17 mouse cellular contexts compared by ENCODE assay signal in the genomic region with DNA sequence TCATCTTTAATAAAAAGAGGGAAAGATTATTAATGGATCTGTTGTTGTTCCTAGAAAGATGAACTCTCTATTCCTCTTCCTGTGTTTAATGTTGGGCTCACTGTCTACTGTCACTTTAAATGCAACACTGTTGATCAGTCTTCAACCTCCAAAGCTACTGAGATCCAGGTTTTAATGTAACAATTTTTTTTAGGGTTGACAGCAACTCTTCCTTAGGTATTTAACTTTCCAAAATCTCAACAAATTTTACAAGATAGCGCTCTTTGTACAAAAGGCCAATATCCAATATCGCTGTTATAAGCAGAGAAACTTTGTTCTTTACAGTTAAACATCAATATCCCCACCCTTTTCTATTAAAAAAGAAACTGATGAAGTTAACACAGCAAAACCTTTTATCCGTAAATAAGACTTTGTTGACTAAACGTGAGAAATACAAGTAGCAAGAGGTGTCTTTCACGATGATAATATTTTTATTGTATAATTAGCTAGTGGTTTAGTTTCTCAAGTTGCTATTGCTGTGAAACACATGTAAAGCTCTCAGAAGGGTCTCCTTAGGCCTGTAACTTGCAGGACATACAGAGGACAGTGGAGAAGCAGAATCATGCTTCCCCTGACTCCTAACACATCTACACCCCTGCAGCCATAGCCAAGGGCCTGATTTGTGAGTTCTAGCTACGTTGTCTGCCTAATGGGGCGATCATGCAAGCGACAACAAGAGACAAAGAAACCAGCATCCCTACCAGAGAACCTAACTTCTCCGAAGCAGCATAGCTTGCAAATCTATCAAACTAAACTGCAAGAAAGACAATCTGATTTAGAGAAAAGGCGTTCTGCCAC. TPM values are rescaled to one million over a fixed set of nuclear protein-coding genes. Genes with fewer than 3 reads are reported as not detected.
A peak's percentile ranks its signal among the peaks of the same experiment; 100 is the strongest.
DNase-seq lines count a peak whose midpoint lies in the region; ATAC-seq and TF ChIP-seq lines count a peak whose summit lies in the region.
"Had no signal": no experiment of that assay in that cellular context is flagged by ENCODE, and none has a peak within 500 bp of the region (broad histone marks: within the 10 kb centered on the region; RNA-seq: fewer than 3 reads in every experiment).

No protein-coding gene starts in this region.

- DNase-seq in cerebellum, adult 2 months, result peak; percentile 39 to 56
- no peak for DNase-seq in cerebellum, adult 9-11 months
- peak; percentile 12 for DNase-seq in embryonic facial prominence, embryonic 14.5 days (ENCODE audit: low spot score)
- no peak for DNase-seq in frontal cortex, postnatal 10 days (ENCODE audit: low spot score in 2 of 2)
- DNase-seq in layer of hippocampus, adult 2 months (ENCODE audit: low spot score in 2 of 2), result no peak
- DNase-seq in gastrocnemius, postnatal 36 days, result no peak
- DNase-seq: layer of hippocampus, adult 9-11 months; thymus, adult 18-20 months had no signal

- TF ChIP-seq POLR2A in cerebellum, adult 2 months (IDR thresholded peaks at IDR 0.05; ENCODE audit: borderline replicate concordance, insufficient read depth, low read length), result no peak

- no peak for TF ChIP-seq CTCF in cerebellum, adult 2 months (IDR thresholded peaks at IDR 0.05; ENCODE audit: borderline replicate concordance, insufficient read depth, low read depth, low read length)
- no peak for TF ChIP-seq CTCF in layer of hippocampus, adult 2 months (conservative IDR thresholded peaks at IDR 0.05)

- intact Hi-C loops in gastrocnemius, postnatal 36 days (cut with DNase I), result no loop called here

- no peaks in the 10 kb centered on the region for H3K27me3 ChIP-seq in cerebellum, adult 2 months (ENCODE audit: control insufficient read depth, insufficient read depth, low read length)
- H3K27me3 ChIP-seq in embryonic facial prominence, embryonic 14.5 days (replicated peaks; ENCODE audit: control insufficient read depth, insufficient read depth, low read length), result peaks cover 92% of the 10 kb centered on the region
- peaks cover 36% of the 10 kb centered on the region for H3K27me3 ChIP-seq in hindbrain, embryonic 15.5 days
- peaks cover 70% of the 10 kb centered on the region for H3K27me3 ChIP-seq in neural tube, embryonic 13.5 days

- H3K36me3 ChIP-seq in embryonic facial prominence, embryonic 14.5 days (ENCODE audit: control insufficient read depth, insufficient read depth, low read length), result no peaks in the 10 kb centered on the region
- no peaks in the 10 kb centered on the region for H3K36me3 ChIP-seq in hindbrain, embryonic 15.5 days
- peaks cover 13% of the 10 kb centered on the region for H3K36me3 ChIP-seq in neural tube, embryonic 13.5 days
- H3K36me3 ChIP-seq: G1E had no signal

- peak overlapping the region; percentile 91; the same call in 1 of the 2 replicates for H3K27ac ChIP-seq in cerebellum, adult 2 months (ENCODE audit: insufficient read depth, low read length)
- H3K27ac ChIP-seq in embryonic facial prominence, embryonic 14.5 days (replicated peaks; ENCODE audit: low read depth, low read length), result no peak overlapping the region
- peak overlapping the region; percentile 80 for H3K27ac ChIP-seq in hindbrain, embryonic 15.5 days (replicated peaks)
- peak overlapping the region; percentile 85 for H3K27ac ChIP-seq in neural tube, embryonic 13.5 days (replicated peaks)
- no peak overlapping the region for H3K27ac ChIP-seq in layer of hippocampus, adult 2 months

- H3K4me1 ChIP-seq in cerebellum, adult 2 months (ENCODE audit: control insufficient read depth, insufficient read depth, low read length), result peaks cover 9% of the 10 kb centered on the region; the same call in 1 of the 2 replicates
- H3K4me1 ChIP-seq in embryonic facial prominence, embryonic 14.5 days (ENCODE audit: control insufficient read depth, insufficient read depth, low read length), result 0 out of 2 replicates have a peak, but pooled peaks cover 4% of the 10 kb centered on the region
- peaks cover 15% of the 10 kb centered on the region for H3K4me1 ChIP-seq in hindbrain, embryonic 15.5 days (replicated peaks)
- H3K4me1 ChIP-seq in neural tube, embryonic 13.5 days (replicated peaks), result peaks cover 33% of the 10 kb centered on the region

- ATAC-seq in embryonic facial prominence, embryonic 14.5 days (ENCODE audit: low read depth), result no peak
- no peak for ATAC-seq in hindbrain, embryonic 15.5 days (ENCODE audit: low FRiP score, low read depth)
- no peak for ATAC-seq in neural tube, embryonic 13.5 days (ENCODE audit: low read depth)
- ATAC-seq: intestine, embryonic 16.5 days had no signal

- H3K4me3 ChIP-seq in cerebellum, adult 2 months (replicated peaks; ENCODE audit: insufficient read depth, low read depth, low read length), result peak overlapping the region; percentile 95
- no peak overlapping the region for H3K4me3 ChIP-seq in embryonic facial prominence, embryonic 14.5 days (ENCODE audit: low read depth, low read length)
- peak overlapping the region; percentile 36 for H3K4me3 ChIP-seq in hindbrain, embryonic 15.5 days
- peak overlapping the region; percentile 72 for H3K4me3 ChIP-seq in neural tube, embryonic 13.5 days
- no peak overlapping the region for H3K4me3 ChIP-seq in layer of hippocampus, adult 2 months

- H3K9me3 ChIP-seq in embryonic facial prominence, embryonic 14.5 days (ENCODE audit: control insufficient read depth, low read length), result no peaks in the 10 kb centered on the region
- no peaks in the 10 kb centered on the region for H3K9me3 ChIP-seq in hindbrain, embryonic 15.5 days
- no peaks in the 10 kb centered on the region for H3K9me3 ChIP-seq in neural tube, embryonic 13.5 days

- WGBS in cerebellum, adult 2 months, result 7% methylated on average over 10 of the region's 10 CpGs
- WGBS in embryonic facial prominence, embryonic 14.5 days, result 14% methylated on average over 10 of the region's 10 CpGs
- WGBS in hindbrain, embryonic 15.5 days, result 12% methylated on average over 10 of the region's 10 CpGs
- WGBS in neural tube, embryonic 13.5 days, result 10% methylated on average over 10 of the region's 10 CpGs

- H3K4me2 ChIP-seq in embryonic facial prominence, embryonic 14.5 days (ENCODE audit: low read depth, low read length), result peak overlapping the region; percentile 19; the same call in 1 of the 2 replicates
- peak overlapping the region; percentile 57 for H3K4me2 ChIP-seq in hindbrain, embryonic 15.5 days
- H3K4me2 ChIP-seq in neural tube, embryonic 13.5 days, result peak overlapping the region; percentile 57

- H3K9ac ChIP-seq in embryonic facial prominence, embryonic 14.5 days (ENCODE audit: low read depth, low read length), result no peak overlapping the region; the same call in 1 of the 2 replicates
- H3K9ac ChIP-seq in hindbrain, embryonic 15.5 days, result peak overlapping the region; percentile 52
- H3K9ac ChIP-seq in neural tube, embryonic 13.5 days, result peak overlapping the region; percentile 74

RNA-seq across cellular contexts. Expression of gene Zic4, which starts 3.1 kb away (rescaled TPM):
- 37.4 and 45.3 TPM in 2 replicates for polyA plus RNA-seq in cerebellum, adult 2 months (2012; rRNA removed)
- polyA plus RNA-seq in embryonic facial prominence, embryonic 14.5 days (2014; fragmentation: Nextera tagmentation; extraction: Ambion mirVana), result 7.6 and 9.7 TPM in 2 replicates
- 52.6 and 61.6 TPM in 2 replicates for polyA plus RNA-seq in hindbrain, embryonic 15.5 days (2015; fragmentation: Nextera tagmentation; extraction: Ambion mirVana)
- polyA plus RNA-seq in neural tube, embryonic 13.5 days (2015; fragmentation: Nextera tagmentation; extraction: Ambion mirVana), result 43.0 and 51.6 TPM in 2 replicates
- 1 to 10 TPM; 2.8 to 3.3 TPM for total RNA-seq in layer of hippocampus, adult 2 months (2021)
- total RNA-seq in gastrocnemius, postnatal 36 days (2021), result under 1 TPM in 1 of 2 experiments, not detected in 1; 0.43 TPM
- total RNA-seq: adrenal gland, adult 18-20 months; common myeloid progenitor, adult 5-6 weeks; liver, adult 2 months had no signal
- polyA plus RNA-seq: G1E; heart, embryonic 14.5 days; intestine, embryonic 16.5 days; liver, adult 2 months; spleen, adult 2 months had no signal

RNA-seq across cellular contexts. Expression of gene Zic1, which starts 6.5 kb away (rescaled TPM):
- polyA plus RNA-seq in cerebellum, adult 2 months (2012; rRNA removed), result 1,121 and 1,289 TPM in 2 replicates
- 2.7 and 2.8 TPM in 2 replicates for polyA plus RNA-seq in embryonic facial prominence, embryonic 14.5 days (2014; fragmentation: Nextera tagmentation; extraction: Ambion mirVana)
- polyA plus RNA-seq in hindbrain, embryonic 15.5 days (2015; fragmentation: Nextera tagmentation; extraction: Ambion mirVana), result 13.5 and 14.8 TPM in 2 replicates
- 16.5 and 19.9 TPM in 2 replicates for polyA plus RNA-seq in neural tube, embryonic 13.5 days (2015; fragmentation: Nextera tagmentation; extraction: Ambion mirVana)
- total RNA-seq in layer of hippocampus, adult 2 months (2021), result 10 to 100 TPM; 12.1 to 18.4 TPM
- 1 to 10 TPM; 1.3 to 2.8 TPM for total RNA-seq in gastrocnemius, postnatal 36 days (2021)
- total RNA-seq: adrenal gland, adult 18-20 months; common myeloid progenitor, adult 5-6 weeks; liver, adult 2 months had no signal
- polyA plus RNA-seq: G1E; heart, embryonic 14.5 days; intestine, embryonic 16.5 days; liver, adult 2 months; spleen, adult 2 months had no signal

Comparison
In these comparisons a context has a peak if more than half of its experiments do, and no peak if none do; other contexts are left out.
1. DNase-seq: peak in cerebellum, adult 2 months (2 of 2) and embryonic facial prominence, embryonic 14.5 days (single experiment); none in cerebellum, adult 9-11 months (single experiment), frontal cortex, postnatal 10 days (0 of 2), layer of hippocampus, adult 2 months (0 of 2) and gastrocnemius, postnatal 36 days (0 of 2).
2. H3K27ac ChIP-seq: peak in cerebellum, adult 2 months (single experiment), hindbrain, embryonic 15.5 days (single experiment) and neural tube, embryonic 13.5 days (single experiment); none in embryonic facial prominence, embryonic 14.5 days (single experiment) and layer of hippocampus, adult 2 months (single experiment).
3. H3K4me3 ChIP-seq: peak in cerebellum, adult 2 months (single experiment), hindbrain, embryonic 15.5 days (single experiment) and neural tube, embryonic 13.5 days (single experiment); none in embryonic facial prominence, embryonic 14.5 days (single experiment) and layer of hippocampus, adult 2 months (single experiment).
4. RNA of gene Zic1, which starts 6.5 kb away (polyA plus RNA-seq): 1,121 to 1,289 TPM in cerebellum, adult 2 months; 16.5 to 19.9 TPM in neural tube, embryonic 13.5 days, 13.5 to 14.8 TPM in hindbrain, embryonic 15.5 days and 2.7 to 2.8 TPM in embryonic facial prominence, embryonic 14.5 days; every median in the first group is over 10 times any median in the second.
5. Peak in every context shown above with its lines, with median percentiles within 50 percentile points of each other: H3K4me2 ChIP-seq.